Mouse (Mus musculus) thymus, postnatal 10 days (tissue): ENCODE results near the gene Sp1.
A peak's percentile ranks its signal among the peaks of the same experiment; 100 is the strongest.

Source experiments
- DNase-seq, 2 experiments: peaks; one replicate each; pipeline ENCODE4 v3.0.0; 2021; ENCODE audit warnings: low spot score in 2 of 2

The Sp1 gene

DNA sequence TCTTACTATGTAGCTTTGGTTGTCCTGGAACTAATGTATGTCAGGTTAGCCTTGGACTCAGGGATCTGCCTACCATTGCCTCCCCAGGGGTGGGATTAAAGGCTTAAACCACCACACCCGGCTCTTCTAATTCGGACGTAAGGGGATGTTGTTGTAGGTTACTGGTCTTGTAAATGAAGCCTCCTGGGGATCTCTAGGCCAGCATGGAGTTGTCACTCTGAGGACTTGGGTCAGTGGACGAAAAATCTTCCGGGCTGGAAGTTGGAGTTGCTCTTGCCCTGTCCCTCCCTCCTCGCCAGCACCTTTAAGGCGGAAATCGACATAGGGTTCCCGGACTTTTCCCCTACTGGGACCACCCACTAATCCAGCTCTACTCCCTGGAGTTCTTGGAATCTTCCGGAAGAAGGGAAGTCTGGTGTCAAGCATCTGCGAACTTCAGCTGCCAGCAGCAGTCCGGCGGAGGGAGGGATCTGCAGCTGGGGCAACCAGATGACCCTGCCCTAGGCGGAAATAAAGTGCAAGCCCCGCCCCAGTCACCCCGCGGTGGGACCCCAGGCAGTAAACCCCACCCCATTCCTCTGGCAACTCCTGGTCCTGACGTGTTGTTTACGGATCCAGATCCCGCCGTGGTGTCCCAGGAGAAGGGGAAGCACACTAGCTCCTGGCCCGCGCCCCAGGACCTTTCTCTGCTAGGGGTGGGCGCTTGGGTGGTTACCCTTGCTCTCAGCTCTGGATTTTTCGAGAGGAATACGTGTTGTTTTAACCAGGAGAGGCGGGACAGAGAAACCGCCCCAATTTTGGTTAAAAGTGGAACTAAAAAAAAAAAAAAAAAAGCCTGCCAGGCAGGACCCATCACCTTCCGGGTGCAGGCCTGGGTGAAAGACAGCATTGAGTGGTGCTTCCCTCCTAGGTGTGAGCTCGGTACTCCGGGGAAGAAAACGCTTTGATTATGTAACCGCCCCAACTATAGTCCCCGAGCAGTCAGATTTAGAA, 6.4 kb upstream of the Sp1 start:
- DNase-seq = peak; percentile 68 to 70

- DNase-seq = no peak
These were observed 5.4 kb upstream of the Sp1 start for GRCm38 (mm10) chr15:102400476-102401045.

- DNase-seq = no peak
These were observed 4.7 kb upstream of the Sp1 start for GRCm38 (mm10) chr15:102401278-102401677.

DNA sequence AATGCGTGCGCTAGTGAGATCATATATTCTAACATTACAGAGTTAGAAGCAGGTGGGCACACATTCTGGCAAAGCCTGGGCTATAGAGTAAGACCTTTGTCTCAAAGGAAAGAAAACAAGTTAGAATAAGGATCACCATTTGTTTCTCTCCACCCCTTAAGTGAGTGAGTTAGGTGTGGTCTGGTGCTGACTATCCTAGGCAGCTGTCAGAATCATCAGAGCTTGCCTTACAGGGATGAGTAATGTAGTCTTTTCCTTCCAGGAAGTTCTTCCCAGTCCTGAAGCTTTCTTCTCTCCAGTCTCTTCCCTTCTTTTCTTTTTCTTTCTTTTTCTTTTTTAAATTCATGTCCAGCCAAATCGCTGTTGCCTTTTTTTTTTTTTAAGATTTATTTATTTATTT, 3.7 kb upstream of the Sp1 start:
- no peak for DNase-seq

DNA sequence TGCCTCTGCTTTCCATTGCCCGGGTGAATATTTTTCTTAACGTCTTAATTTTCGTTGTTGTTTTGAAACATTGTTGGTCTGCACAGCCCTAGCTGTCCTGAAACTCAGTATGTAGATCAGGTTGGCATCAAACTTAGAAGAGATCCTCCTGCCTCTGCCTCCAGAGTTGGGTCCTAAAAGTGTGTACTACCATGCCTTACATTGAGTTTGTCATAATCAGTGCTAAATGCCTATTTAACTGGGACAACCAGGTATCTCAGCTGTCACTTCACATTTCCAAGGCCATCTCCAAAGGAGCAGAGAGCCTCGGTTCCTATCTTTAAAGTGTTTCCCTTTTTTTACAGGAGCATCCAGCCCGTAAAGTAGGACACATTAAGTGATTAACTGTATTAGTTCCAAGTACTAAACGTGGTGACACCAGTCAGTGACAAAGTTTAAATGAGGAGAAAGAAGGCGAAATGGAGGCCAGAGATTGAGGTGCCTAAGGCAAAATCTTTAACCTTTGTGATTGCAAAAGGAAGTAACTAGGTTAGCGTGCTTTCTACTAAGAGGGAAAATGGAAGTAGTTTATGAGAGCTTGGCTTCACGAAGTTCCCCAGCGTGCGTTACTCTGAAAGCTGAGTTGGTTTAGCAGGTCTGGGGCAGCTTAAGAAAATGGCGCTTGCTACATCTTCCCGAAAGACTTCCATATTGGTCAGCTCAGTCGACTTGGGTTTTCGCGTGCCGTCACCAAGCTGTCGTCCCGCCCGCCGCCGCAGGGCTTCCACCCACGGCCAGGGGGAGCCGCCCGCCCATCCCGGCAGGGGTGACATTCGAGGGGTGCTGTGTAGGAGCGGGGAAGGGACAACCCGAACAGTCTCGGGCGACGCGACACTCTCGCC, 1.1 kb upstream of the Sp1 start:
- DNase-seq = no peak

- peak; percentile 68 to 70 for DNase-seq
These were observed 411 bp downstream of the Sp1 start for GRCm38 (mm10) chr15:102406196-102406911.

DNA sequence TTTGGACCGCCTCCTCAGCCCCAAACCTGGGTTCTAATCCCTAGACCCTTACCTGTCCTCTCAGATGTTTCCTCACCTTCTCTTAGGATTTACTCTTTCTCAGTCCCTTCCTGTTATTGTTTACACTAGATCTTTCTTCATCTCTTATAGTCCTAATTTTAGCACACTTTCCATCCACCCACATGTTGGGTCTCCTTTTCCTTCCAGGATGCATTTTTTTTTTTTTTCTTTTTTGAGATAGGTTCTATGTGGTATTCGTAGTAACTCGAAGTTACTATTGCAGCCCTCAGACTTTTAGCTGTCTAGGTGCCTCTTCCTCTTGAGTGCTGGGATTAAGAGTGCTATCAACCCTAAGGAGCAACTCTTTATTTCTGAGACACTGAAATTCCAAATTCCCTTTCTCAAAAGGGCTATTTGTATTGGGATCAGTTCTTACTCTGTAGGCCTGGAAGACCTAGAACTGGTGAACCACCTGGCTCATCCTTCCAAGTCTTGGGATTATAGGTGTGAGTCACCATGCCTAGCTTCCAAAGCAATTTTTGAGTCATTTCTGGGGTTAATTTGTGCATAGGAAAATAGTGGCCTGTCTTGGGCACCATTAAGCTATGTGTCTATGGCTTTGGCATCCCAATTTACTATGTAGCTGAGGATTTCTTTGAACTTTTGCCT, 1.1 kb downstream of the Sp1 start:
- DNase-seq = no peak

- DNase-seq = no peak
These were observed 2.0 kb downstream of the Sp1 start for GRCm38 (mm10) chr15:102407681-102408557.

DNA sequence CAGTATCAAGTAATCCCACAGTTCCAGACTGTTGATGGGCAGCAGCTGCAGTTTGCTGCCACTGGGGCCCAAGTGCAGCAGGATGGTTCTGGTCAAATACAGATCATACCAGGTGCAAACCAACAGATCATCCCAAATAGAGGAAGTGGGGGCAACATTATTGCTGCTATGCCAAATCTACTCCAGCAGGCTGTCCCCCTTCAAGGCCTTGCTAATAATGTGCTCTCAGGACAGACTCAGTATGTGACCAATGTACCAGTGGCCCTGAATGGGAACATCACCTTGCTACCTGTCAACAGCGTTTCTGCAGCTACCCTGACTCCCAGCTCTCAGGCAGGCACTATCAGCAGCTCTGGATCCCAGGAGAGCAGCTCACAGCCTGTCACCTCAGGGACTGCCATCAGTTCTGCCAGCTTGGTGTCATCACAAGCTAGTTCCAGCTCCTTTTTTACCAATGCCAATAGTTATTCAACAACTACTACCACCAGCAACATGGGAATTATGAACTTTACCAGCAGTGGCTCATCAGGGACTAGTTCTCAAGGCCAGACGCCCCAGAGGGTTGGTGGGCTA, 2.7 kb downstream of the Sp1 start:
- no peak for DNase-seq

DNA sequence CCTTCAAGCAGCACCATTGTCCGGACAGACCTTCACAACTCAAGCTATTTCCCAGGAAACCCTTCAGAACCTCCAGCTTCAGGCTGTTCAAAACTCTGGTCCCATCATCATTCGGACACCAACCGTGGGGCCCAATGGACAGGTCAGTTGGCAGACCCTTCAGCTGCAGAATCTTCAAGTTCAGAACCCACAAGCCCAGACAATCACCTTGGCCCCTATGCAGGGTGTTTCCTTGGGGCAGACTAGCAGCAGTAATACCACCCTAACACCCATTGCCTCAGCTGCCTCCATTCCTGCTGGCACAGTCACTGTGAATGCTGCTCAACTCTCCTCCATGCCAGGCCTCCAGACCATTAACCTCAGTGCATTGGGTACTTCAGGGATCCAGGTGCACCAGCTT, 3.3 kb downstream of the Sp1 start:
- no peak for DNase-seq

- DNase-seq = no peak
These were observed 5.1 kb downstream of the Sp1 start for GRCm38 (mm10) chr15:102411077-102411476.

GRCm38 (mm10) chr15:102413687-102414086, 7.7 kb downstream of the Sp1 start:
- no peak for DNase-seq

- DNase-seq = no peak
These were observed 11.6 kb downstream of the Sp1 start for GRCm38 (mm10) chr15:102417524-102417923.

GRCm38 (mm10) chr15:102420986-102421385, 15.0 kb downstream of the Sp1 start:
- no peak for DNase-seq

- peak in 1 of 2 experiments; percentile 54 for DNase-seq
These were observed 15.5 kb downstream of the Sp1 start for GRCm38 (mm10) chr15:102421437-102421836.

DNA sequence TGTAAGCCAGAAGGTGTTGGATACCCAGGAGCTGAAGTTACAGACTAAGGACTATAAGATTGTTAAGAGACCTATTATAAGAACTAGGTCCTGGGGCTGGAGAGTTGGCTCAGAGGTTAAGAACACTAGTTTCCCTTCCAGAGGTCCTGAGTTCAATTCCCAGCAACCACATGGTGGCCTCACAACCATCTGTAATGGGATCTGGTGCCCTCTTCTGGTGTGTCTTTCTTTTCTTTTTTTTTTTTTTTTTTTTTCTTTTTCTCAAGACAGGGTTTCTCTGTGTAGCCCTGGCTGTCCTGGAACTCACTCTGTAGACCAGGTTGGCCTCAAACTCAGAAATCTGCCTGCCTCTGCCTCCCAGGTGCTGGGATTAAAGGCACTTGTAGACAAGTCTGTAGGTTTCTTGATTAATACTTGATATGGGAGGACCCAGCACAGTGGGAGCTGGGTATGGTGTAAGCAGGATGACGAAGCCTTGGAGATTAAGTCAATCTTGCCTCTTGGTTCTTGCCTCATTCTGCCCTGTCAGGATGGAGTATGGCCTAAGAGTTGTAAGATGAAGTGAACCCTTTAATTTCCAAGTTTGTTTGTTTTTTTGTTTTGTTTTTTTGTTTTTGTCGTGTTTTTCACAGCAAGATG, 17.8 kb downstream of the Sp1 start:
- no peak for DNase-seq

- no peak for DNase-seq
These were observed 18.7 kb downstream of the Sp1 start for GRCm38 (mm10) chr15:102424657-102425056.

DNA sequence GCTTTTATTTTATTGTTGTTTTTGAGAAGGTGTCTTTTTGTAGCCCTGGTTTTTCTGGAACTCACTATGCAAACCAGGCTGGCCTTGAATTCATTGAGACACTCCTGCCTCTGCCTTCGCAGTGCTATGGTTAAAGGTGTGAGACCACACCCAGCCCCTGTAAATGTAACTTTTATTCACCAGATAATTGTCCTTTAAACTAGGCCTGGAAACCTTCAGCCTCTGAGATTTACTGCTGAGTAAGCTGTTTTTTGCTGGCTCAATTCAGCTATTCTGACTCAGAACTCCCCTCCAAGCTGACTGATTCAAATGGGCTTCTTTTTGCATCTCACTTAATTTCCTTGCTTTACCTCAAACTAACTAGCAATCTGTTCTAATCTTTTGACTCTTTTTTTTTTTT, 21.0 kb downstream of the Sp1 start:
- DNase-seq = no peak

DNA sequence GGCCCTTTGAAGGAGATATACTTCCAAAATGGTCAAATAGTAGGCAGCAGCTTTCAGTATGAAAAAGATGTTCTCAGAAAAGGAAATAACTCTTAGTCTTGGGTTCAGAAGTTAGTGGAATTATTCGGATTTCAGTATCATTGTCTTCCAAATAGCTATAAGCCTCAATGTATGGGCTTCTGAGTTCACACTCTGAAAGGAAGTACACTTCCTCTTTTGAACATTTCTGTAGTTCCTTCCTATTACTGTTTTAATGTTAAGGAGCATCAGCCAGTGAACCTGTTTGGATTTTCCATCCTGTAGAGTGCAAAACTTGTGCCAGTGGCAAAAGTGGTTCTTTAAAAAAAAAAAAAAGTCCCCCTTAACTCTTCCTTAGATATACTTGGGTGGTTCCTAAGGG, 26.1 kb downstream of the Sp1 start:
- DNase-seq = no peak
